Comparison of ENCODE assay signal across 7 mouse cellular contexts in the genomic region with DNA sequence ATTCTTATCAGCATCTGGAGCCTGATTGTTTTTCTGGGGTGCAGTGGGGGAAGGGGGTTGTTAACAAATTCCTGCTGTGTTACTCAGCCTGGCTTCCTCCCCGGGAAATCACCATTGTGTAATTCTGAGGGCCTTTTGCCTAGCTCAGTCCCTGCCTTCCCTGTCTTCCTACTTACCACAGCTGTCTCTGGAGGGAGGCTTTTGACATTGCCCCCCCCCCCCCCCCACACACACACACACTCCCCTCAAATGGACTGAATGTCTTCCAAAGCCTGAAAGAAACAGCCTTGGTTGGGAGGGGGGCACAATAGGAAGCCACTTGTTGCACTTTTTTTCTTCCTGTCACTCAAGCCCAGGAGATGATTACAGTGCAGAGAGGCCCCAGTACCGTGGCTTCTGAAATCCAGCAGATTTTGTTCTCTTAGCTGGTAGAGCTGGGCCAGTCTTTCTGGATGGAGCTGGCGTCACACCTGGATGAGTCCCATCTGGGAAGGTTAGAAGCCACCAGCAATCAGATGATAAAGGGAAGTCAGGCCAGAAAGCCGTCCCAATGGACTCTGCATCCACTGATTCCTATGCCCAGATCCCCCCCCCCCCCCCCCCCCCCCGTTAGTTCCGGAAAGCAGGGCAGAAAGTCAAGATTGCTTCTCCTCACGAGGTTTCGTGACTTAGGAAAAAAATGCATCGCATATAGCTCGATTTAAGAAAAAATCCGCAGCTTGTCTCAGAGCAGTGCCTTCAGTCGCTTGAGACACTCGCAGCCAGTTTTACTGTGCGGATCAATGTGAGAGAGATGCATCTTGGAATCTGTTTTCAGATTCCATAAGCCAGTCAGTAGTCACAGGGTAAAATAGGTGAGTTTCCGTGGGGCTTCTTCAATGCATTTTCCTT. TPM values are rescaled to one million over a fixed set of nuclear protein-coding genes. Genes with fewer than 3 reads are reported as not detected.
DNase-seq lines count a peak whose midpoint lies in the region; ATAC-seq and TF ChIP-seq lines count a peak whose summit lies in the region.

No protein-coding gene starts in this region.

- no peak for TF ChIP-seq CTCF in Patski (IDR thresholded peaks at IDR 0.05)
- TF ChIP-seq CTCF in intestine, postnatal 0 days (IDR thresholded peaks at IDR 0.05; ENCODE audit: low read depth) = no peak

- H3K9me3 ChIP-seq in intestine, postnatal 0 days (ENCODE audit: control insufficient read depth) = no peaks in the 10 kb centered on the region
- no peaks in the 10 kb centered on the region for H3K9me3 ChIP-seq in lung, embryonic 16.5 days (ENCODE audit: control insufficient read depth, low read length)

- DNase-seq in Patski (ENCODE audit: low read depth, low spot score) = no peak
- peak; percentile 82 to 90 for DNase-seq in heart, adult 18-20 months
- peak; percentile 81 for DNase-seq in skeletal muscle tissue, adult 2 months (ENCODE audit: low read depth, low spot score)
- DNase-seq in right cerebral cortex, postnatal 14 days = no peak

- peaks cover 36% of the 10 kb centered on the region for H3K36me3 ChIP-seq in intestine, postnatal 0 days (ENCODE audit: control insufficient read depth, insufficient read depth)
- peaks cover 20% of the 10 kb centered on the region for H3K36me3 ChIP-seq in lung, embryonic 16.5 days (ENCODE audit: control insufficient read depth, insufficient read depth, low read length)

- H3K9ac ChIP-seq in intestine, postnatal 0 days (ENCODE audit: low read depth, low read length) = no peak overlapping the region
- 0 out of 2 replicates have a peak overlapping the region, but pooled peaks have one; percentile 13 for H3K9ac ChIP-seq in lung, embryonic 16.5 days (ENCODE audit: low read length)

- 47% methylated on average over 13 of the region's 15 CpGs for WGBS in intestine, postnatal 0 days
- WGBS in lung, embryonic 16.5 days = 14% methylated on average over 15 of the region's 15 CpGs

- CTCF ChIA-PET in Patski (lab: Charles Lee) = interaction anchor here (0.9 kb wide), 1 partner anchor 9 kb away, joined by 3 read pairs; no protein-coding TSS in a partner anchor

- peak; percentile 41 for ATAC-seq in Patski
- peak; percentile 57 for ATAC-seq in intestine, postnatal 0 days
- peak; percentile 93 for ATAC-seq in lung, embryonic 16.5 days (ENCODE audit: low read depth)

- H3K4me1 ChIP-seq in brown adipose tissue, adult 24 weeks (ENCODE audit: control insufficient read depth, insufficient read depth, insufficient read length, low read length) = peaks cover 30% of the 10 kb centered on the region
- H3K4me1 ChIP-seq in intestine, postnatal 0 days (replicated peaks; ENCODE audit: control insufficient read depth, insufficient read depth, low read length) = 0 out of 2 replicates have a peak, but pooled peaks cover 3% of the 10 kb centered on the region
- H3K4me1 ChIP-seq in lung, embryonic 16.5 days (replicated peaks; ENCODE audit: control insufficient read depth, insufficient read depth, low read length) = peaks cover 25% of the 10 kb centered on the region

- H3K27ac ChIP-seq in brown adipose tissue, adult 24 weeks (replicated peaks; ENCODE audit: low read depth, low read length) = peak overlapping the region; percentile 92
- no peak overlapping the region for H3K27ac ChIP-seq in intestine, postnatal 0 days (ENCODE audit: low read depth, low read length)
- H3K27ac ChIP-seq in lung, embryonic 16.5 days (ENCODE audit: low read length) = peak overlapping the region; percentile 65

- in situ Hi-C loops in Patski (cut with MboI; ENCODE audit: low pct_unique_long_range_greater_than_20kb) = no loop called here

- H3K4me2 ChIP-seq in intestine, postnatal 0 days (replicated peaks; ENCODE audit: low read depth) = no peak overlapping the region
- peak overlapping the region; percentile 19; the same call in 1 of the 2 replicates for H3K4me2 ChIP-seq in lung, embryonic 16.5 days (ENCODE audit: low read depth, low read length)

- H3K27me3 ChIP-seq in Patski = no peaks in the 10 kb centered on the region
- H3K27me3 ChIP-seq in intestine, postnatal 0 days (replicated peaks; ENCODE audit: control insufficient read depth, insufficient read depth, low read length) = no peaks in the 10 kb centered on the region
- no peaks in the 10 kb centered on the region for H3K27me3 ChIP-seq in lung, embryonic 16.5 days (ENCODE audit: control insufficient read depth, insufficient read depth, low read depth, low read length)

- peak overlapping the region; percentile 13; the same call in 1 of the 2 replicates for H3K4me3 ChIP-seq in brown adipose tissue, adult 24 weeks (ENCODE audit: insufficient read depth, low read depth, low read length)
- no peak overlapping the region for H3K4me3 ChIP-seq in intestine, postnatal 0 days (ENCODE audit: low read depth, low read length)
- H3K4me3 ChIP-seq in lung, embryonic 16.5 days (ENCODE audit: low read length) = no peak overlapping the region

- POLR2A ChIA-PET in Patski (lab: Charles Lee) = interaction anchor here (0.6 kb wide), 3 partner anchors 36 to 157 kb away, joined by 4 to 5 read pairs (median 4); no protein-coding TSS in a partner anchor

RNA-seq across cellular contexts. Expression of a gene that starts 9.3 kb away (rescaled TPM):
- 98.7 TPM for polyA plus RNA-seq in Patski (2021)
- polyA plus RNA-seq in brown adipose tissue, adult 24 weeks (2012; ENCODE audit: insufficient read depth, insufficient read length, missing spikeins) = 28.4 and 31.5 TPM in 2 replicates
- 10 to 100 TPM; 64.8 to 69.7 TPM for total RNA-seq in heart, adult 18-20 months (2021)
- polyA plus RNA-seq in intestine, postnatal 0 days (2015; fragmentation: Nextera tagmentation; extraction: Ambion mirVana) = 64.4 and 65.3 TPM in 2 replicates
- polyA plus RNA-seq in lung, embryonic 16.5 days (2015; fragmentation: Nextera tagmentation; extraction: Ambion mirVana) = 86.9 and 95.5 TPM in 2 replicates

Comparison
In these comparisons a context has a peak if more than half of its experiments do, and no peak if none do; other contexts are left out.
1. ATAC-seq: peak in every context shown above with its lines; median percentile 93 in lung, embryonic 16.5 days; 57 in intestine, postnatal 0 days; 41 in Patski.
2. DNase-seq: peak in heart, adult 18-20 months (2 of 2) and skeletal muscle tissue, adult 2 months (single experiment); none in Patski (single experiment) and right cerebral cortex, postnatal 14 days (single experiment).